Mouse (Mus musculus): ENCODE measurements at regions not wholly inside any gene's neighbourhood (a gene's known extent, or its start where the extent isn't known, plus 50 kb on each side); places are given as distances from the start of the nearest gene placed in this dataset.
A peak's percentile ranks its signal among the peaks of the same experiment; 100 is the strongest.
"Not testable (repeated sequence)": the region's sequence is repeated elsewhere in the genome, so short reads cannot be mapped to it uniquely, and the experiment has no call there.

DNA sequence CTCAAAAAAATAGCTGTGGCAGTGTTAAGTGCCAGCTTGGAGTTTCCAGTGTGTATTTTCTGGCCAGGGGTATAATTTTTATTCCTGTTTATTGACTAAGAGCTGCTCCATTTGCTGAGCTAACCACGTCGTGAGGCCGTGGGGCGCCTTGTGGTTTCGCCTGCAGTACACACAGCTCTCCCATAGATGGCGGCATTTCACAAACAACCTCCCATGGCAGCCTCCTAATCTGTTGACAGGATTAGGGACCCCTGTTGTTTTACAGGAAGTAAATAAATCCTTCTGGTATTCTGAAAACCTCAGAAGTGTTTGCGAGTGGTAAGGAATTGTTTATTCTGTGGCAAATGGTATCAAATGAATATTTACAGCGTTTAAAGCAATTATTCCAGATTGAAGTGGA lies 480.2 kb upstream of the Slc35b3 start:
- Histone ChIP-seq H3K4me1 (ENCODE audit: control insufficient read depth, insufficient read depth, low read length) (no peaks in the 10 kb centered on the region), H3K4me3 (ENCODE audit: insufficient read depth, low read length) (no peak overlapping the region), H3K27ac (ENCODE audit: insufficient read depth, low read length) (no peak overlapping the region)
- TF ChIP-seq CTCF (IDR thresholded peaks at IDR 0.05; ENCODE audit: extremely low read depth, insufficient read depth, low read length) (peak; percentile 85), POLR2A (IDR thresholded peaks at IDR 0.05; ENCODE audit: extremely low read depth, insufficient read depth, low read length) (no peak)

DNA sequence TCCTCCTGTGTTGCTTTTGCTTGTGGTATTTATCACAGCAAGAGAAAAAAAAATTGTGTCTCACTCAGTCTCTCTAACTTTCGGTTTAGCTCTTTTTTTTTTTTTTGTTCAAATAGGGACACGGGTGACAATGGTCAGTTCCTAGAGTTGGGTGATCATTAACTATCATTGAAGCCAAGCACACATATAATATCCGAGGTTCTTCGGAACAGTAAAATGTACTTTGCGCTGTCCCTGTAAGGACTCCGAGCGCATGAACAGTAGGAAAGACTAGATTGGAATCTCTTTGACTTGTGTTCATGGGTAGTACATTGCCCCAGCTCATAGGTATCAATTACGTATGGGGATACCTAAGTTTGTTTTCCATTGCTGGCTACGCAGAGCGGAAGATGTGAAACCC lies 479.7 kb upstream of the Slc35b3 start:
- H3K27ac ChIP-seq (ENCODE audit: insufficient read depth, low read length) = no peak overlapping the region
- H3K4me1 ChIP-seq (ENCODE audit: control insufficient read depth, insufficient read depth, low read length) = no peaks in the 10 kb centered on the region
- TF ChIP-seq POLR2A (IDR thresholded peaks at IDR 0.05; ENCODE audit: extremely low read depth, insufficient read depth, low read length) (no peak), CTCF (IDR thresholded peaks at IDR 0.05; ENCODE audit: extremely low read depth, insufficient read depth, low read length) (no peak)
- no peak overlapping the region for H3K4me3 ChIP-seq (ENCODE audit: insufficient read depth, low read length)

DNA sequence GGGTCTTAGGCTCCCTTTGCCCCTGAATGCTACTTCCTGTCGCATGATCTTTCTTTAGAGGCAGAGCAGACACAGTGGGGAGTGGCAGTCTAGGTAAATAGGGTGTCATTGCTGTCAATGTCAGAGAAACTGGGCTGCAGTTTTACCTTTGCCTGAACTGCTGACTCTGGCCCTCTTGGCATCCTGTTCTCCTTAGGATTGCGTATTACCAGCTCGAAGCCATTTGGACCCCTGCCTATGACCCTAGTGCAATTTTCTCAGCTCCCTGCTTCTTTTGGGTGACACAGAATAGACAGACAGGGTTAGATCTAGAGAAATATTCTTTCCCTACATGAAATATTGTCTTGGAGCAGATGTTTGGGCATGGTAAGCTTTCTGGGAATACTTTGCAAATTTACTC lies 467.3 kb upstream of the Slc35b3 start:
- Histone ChIP-seq H3K27ac (ENCODE audit: insufficient read depth, low read length) (no peak overlapping the region), H3K4me1 (ENCODE audit: control insufficient read depth, insufficient read depth, low read length) (no peaks in the 10 kb centered on the region), H3K4me3 (ENCODE audit: insufficient read depth, low read length) (no peak overlapping the region)
- TF ChIP-seq POLR2A (IDR thresholded peaks at IDR 0.05; ENCODE audit: extremely low read depth, insufficient read depth, low read length) (no peak), CTCF (IDR thresholded peaks at IDR 0.05; ENCODE audit: extremely low read depth, insufficient read depth, low read length) (no peak)

DNA sequence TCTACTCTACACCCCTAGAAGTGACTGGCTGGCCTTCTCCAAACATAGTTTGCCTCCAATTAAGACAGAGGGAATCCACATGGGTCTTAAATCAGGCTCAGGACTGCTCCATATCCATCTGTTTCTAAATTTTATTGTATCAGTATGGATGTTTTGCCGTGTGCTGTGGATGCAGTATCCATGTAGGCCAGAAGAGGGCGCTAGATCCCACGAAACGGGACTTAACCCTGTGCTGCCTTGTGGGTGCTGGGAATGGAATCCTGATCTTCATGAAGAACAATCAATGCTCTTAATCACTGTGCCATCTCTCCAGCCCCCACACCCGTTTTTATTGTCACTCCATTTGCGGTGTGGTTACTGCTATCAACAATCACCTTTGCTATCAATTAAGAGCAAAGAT lies 465.3 kb upstream of the Slc35b3 start:
- TF ChIP-seq CTCF (IDR thresholded peaks at IDR 0.05; ENCODE audit: extremely low read depth, insufficient read depth, low read length) (no peak), POLR2A (IDR thresholded peaks at IDR 0.05; ENCODE audit: extremely low read depth, insufficient read depth, low read length) (no peak)
- Histone ChIP-seq H3K27ac (ENCODE audit: insufficient read depth, low read length) (no peak overlapping the region), H3K4me3 (ENCODE audit: insufficient read depth, low read length) (no peak overlapping the region), H3K4me1 (ENCODE audit: control insufficient read depth, insufficient read depth, low read length) (no peaks in the 10 kb centered on the region)

DNA sequence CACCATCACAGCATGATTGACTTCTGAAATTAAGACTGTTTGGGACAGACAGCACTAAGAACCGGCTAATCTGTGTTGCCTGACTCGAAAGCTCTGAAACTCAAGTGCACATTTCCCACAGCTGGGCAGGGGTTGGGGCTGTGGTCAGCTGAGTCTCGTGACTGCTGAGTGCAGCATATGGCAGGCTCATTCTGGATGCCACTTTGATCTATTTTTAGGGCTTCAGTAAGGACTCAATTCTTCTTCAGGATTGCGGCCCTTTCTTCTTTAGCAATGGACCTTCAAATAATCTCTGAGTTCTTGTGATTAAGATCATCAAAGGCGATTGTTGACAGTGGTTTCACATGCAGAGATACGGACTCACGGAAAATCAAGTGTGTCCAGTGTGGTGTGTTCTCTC lies 457.5 kb upstream of the Slc35b3 start:
- Histone ChIP-seq H3K4me1 (ENCODE audit: control insufficient read depth, insufficient read depth, low read length) (no peaks in the 10 kb centered on the region), H3K4me3 (ENCODE audit: insufficient read depth, low read length) (no peak overlapping the region), H3K27ac (ENCODE audit: insufficient read depth, low read length) (no peak overlapping the region)
- no peak for TF ChIP-seq CTCF (IDR thresholded peaks at IDR 0.05; ENCODE audit: extremely low read depth, insufficient read depth, low read length)
- no peak for TF ChIP-seq POLR2A (IDR thresholded peaks at IDR 0.05; ENCODE audit: extremely low read depth, insufficient read depth, low read length)

DNA sequence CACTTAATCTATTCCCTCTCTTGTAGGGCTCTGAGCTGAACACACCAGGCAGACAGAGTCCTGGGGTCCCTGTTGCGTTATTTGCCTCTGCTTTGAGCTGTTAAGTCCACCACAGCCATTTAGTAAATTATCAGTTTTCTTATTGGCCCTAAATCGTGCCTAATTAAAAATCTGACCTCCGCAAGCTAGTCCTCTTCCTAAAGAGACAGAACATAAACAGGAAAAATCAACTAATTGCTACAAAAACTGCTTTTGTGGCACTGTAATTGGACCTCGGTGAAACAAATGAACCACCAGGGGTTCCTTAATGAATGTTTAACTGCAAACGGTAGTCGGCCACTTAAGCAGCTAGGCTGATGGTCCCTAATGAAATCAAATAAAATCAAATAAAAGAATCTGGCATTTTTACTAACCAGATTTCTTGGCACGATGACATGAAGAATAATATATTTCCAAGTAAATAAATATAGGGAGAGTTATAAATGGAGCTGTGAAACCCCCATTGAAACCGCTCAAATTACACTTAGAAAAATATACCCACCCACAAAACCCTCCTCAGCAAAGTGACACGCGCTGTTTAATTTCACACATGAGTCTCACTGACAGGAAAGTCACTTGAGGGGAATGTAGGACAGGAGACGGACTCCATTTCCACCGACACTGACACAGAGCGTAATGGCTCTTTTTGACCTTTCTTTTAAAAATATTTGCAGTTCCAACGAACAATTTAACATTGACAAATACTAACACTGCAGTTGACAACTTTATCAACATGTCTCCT lies 451.0 kb upstream of the Slc35b3 start:
- no peaks in the 10 kb centered on the region for H3K4me1 ChIP-seq (ENCODE audit: control insufficient read depth, insufficient read depth, low read length)
- H3K27ac ChIP-seq (ENCODE audit: insufficient read depth, low read length) = no peak overlapping the region
- no peak overlapping the region for H3K4me3 ChIP-seq (ENCODE audit: insufficient read depth, low read length)
- TF ChIP-seq POLR2A (IDR thresholded peaks at IDR 0.05; ENCODE audit: extremely low read depth, insufficient read depth, low read length) (no peak), CTCF (IDR thresholded peaks at IDR 0.05; ENCODE audit: extremely low read depth, insufficient read depth, low read length) (no peak)

DNA sequence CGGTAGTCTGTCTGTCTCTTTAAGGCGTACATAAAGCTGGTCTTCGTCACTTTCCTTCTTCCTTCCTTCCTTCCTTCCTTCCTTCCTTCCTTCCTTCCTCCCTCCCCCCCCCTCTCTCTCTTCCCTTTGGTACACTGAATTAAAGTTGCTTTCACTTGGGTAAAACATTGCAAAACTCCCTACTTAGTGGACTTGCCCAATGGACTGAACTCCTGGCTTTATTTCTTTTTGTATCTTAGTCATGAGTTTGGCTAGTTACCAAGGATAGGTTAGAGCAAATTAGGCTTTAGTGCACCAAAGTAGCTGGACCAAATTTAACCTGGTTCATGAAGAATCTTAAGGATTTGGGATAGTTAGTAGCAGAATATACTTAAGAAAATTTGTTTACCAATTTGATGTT lies 431.9 kb upstream of the Slc35b3 start:
- Histone ChIP-seq H3K4me1 (ENCODE audit: control insufficient read depth, insufficient read depth, low read length) (no peaks in the 10 kb centered on the region), H3K27ac (ENCODE audit: insufficient read depth, low read length) (no peak overlapping the region), H3K4me3 (ENCODE audit: insufficient read depth, low read length) (no peak overlapping the region)
- TF ChIP-seq CTCF (IDR thresholded peaks at IDR 0.05; ENCODE audit: extremely low read depth, insufficient read depth, low read length) = no peak
- no peak for TF ChIP-seq POLR2A (IDR thresholded peaks at IDR 0.05; ENCODE audit: extremely low read depth, insufficient read depth, low read length)

DNA sequence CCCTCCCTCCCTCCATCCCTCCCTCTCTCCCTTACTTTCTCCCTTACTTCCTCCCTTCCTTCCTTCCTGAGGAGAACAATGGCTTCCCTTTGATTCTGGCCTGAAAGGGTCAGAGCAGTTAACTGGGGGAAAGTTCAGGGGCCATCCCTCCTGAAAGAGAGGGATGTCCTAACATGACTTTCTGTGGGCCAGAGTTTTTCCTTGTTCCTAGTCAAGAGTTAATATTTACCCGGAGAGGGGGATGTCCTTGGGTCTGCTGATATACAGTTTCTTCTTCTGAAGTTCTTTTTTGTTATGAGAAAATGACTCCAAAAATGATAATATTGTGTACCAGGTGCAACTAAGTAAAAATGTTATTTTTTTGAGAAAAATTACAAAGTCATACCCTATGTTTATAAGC lies 431.5 kb upstream of the Slc35b3 start:
- H3K27ac ChIP-seq (ENCODE audit: insufficient read depth, low read length); H3K4me1 ChIP-seq (ENCODE audit: control insufficient read depth, insufficient read depth, low read length): not testable (repeated sequence)

DNA sequence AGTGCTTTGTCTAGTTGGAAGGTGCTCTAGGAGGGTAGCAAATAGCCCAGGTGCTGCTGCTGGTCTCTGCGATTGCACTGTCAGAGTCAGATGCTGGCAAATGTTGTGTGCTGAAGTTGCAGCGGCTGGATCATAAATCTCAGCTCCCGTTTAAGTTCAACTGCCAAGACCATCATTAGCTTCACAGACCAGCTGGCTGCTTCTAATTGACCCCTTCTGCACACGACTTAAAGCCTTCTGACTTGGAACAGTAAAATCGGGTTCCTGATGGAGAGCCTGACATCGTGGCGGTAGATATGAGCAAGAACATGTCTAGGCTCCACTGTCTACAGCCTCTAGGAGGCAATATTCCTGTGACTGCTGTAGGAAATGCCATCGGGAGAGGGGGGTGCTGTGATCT lies 416.0 kb upstream of the Slc35b3 start:
- TF ChIP-seq CTCF (IDR thresholded peaks at IDR 0.05; ENCODE audit: extremely low read depth, insufficient read depth, low read length) = no peak
- no peak for TF ChIP-seq POLR2A (IDR thresholded peaks at IDR 0.05; ENCODE audit: extremely low read depth, insufficient read depth, low read length)
- no peaks in the 10 kb centered on the region for H3K4me1 ChIP-seq (ENCODE audit: control insufficient read depth, insufficient read depth, low read length)
- H3K27ac ChIP-seq (ENCODE audit: insufficient read depth, low read length) = no peak overlapping the region
- no peak overlapping the region for H3K4me3 ChIP-seq (ENCODE audit: insufficient read depth, low read length)

More for the DNA sequence above, 431.5 kb upstream of the Slc35b3 start:
- not testable (repeated sequence) for H3K4me3 ChIP-seq (ENCODE audit: insufficient read depth, low read length)

DNA sequence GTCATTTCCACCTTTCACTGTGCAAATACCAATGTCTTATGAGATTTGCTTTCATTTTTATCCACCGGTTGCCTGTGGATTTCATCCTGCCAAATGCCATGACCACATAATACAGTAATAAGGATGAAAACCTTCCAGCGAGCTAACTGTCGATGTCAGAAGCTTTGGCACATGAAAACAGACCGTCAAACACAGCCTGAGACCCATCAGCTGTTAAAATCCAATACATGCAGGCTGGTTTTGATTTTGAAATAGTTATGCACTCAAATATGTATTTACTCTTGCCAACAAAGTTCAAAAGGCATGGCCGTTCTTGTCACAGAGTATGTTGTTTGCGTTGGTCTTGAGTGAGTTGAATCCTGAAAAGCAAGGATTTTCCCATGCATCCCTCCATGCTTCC lies 415.6 kb upstream of the Slc35b3 start:
- H3K4me3 ChIP-seq (ENCODE audit: insufficient read depth, low read length) = no peak overlapping the region
- TF ChIP-seq CTCF (IDR thresholded peaks at IDR 0.05; ENCODE audit: extremely low read depth, insufficient read depth, low read length) = no peak
- no peak for TF ChIP-seq POLR2A (IDR thresholded peaks at IDR 0.05; ENCODE audit: extremely low read depth, insufficient read depth, low read length)
- no peaks in the 10 kb centered on the region for H3K4me1 ChIP-seq (ENCODE audit: control insufficient read depth, insufficient read depth, low read length)
- H3K27ac ChIP-seq (ENCODE audit: insufficient read depth, low read length) = no peak overlapping the region
